Mouse (Mus musculus): ENCODE results near the gene Gucy2d. TPM values are rescaled to one million over a fixed set of nuclear protein-coding genes. Genes with fewer than 3 reads are reported as not detected.

Gucy2d gene
- 8.7 and 9.8 TPM in 2 replicates for polyA plus RNA-seq (2012; rRNA removed)

- TF ChIP-seq POLR2A (IDR thresholded peaks at IDR 0.05; ENCODE audit: control insufficient read depth, low read depth, low read length) (no peak), CTCF (IDR thresholded peaks at IDR 0.05; ENCODE audit: control insufficient read depth, insufficient read depth, insufficient replicate concordance, low read depth, low read length) (no peak)
- no peaks in the 10 kb centered on the region for H3K4me1 ChIP-seq (ENCODE audit: control insufficient read depth, insufficient read depth, low read length)
- H3K4me3 ChIP-seq (ENCODE audit: control insufficient read depth, low read depth, low read length), result no peak within 1 kb of the TSS
- H3K27me3 ChIP-seq (ENCODE audit: control insufficient read depth, insufficient read depth, low read length), result no peaks in the 10 kb centered on the region
- no peak within 1 kb of the TSS for H3K27ac ChIP-seq (ENCODE audit: control insufficient read depth, insufficient read depth, low read depth, low read length)
- H3K36me3 ChIP-seq (ENCODE audit: control insufficient read depth, insufficient read depth, low read length), result no peaks in the 10 kb centered on the region
These were observed at the start of gene Gucy2d for GRCm38 (mm10) chr7:98439956-98440466. TSS of gene Gucy2d (plus strand) at chr7:98440416.

DNA sequence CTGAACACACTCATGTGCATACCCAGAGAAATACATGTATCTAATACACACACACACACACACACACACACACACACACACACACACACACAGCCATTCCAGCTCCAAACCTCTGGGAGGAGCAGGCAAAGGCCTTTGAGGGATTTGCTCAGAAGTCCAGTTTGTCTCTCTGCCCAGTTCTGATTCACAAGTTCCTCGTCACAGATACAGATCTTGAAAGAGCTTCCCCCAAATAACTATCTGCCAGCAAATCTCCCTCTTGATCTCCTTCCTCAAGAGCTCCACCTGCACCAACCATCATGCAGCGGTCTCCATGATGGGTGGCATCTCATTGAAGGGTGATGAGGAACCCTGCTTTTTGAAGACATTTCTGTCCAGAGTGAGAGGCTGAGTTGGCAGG is 49.7 kb upstream of the Gucy2d start:
- Histone ChIP-seq H3K4me3 (ENCODE audit: control insufficient read depth, low read depth, low read length) (no peak overlapping the region), H3K4me1 (ENCODE audit: control insufficient read depth, insufficient read depth, low read length) (no peaks in the 10 kb centered on the region; the same call in 1 of the 2 replicates), H3K36me3 (ENCODE audit: control insufficient read depth, insufficient read depth, low read length) (no peaks in the 10 kb centered on the region), H3K27me3 (ENCODE audit: control insufficient read depth, insufficient read depth, low read length) (no peaks in the 10 kb centered on the region), H3K27ac (ENCODE audit: control insufficient read depth, insufficient read depth, low read depth, low read length) (no peak overlapping the region)
- TF ChIP-seq POLR2A (IDR thresholded peaks at IDR 0.05; ENCODE audit: control insufficient read depth, low read depth, low read length) (no peak), CTCF (IDR thresholded peaks at IDR 0.05; ENCODE audit: control insufficient read depth, insufficient read depth, insufficient replicate concordance, low read depth, low read length) (no peak)

DNA sequence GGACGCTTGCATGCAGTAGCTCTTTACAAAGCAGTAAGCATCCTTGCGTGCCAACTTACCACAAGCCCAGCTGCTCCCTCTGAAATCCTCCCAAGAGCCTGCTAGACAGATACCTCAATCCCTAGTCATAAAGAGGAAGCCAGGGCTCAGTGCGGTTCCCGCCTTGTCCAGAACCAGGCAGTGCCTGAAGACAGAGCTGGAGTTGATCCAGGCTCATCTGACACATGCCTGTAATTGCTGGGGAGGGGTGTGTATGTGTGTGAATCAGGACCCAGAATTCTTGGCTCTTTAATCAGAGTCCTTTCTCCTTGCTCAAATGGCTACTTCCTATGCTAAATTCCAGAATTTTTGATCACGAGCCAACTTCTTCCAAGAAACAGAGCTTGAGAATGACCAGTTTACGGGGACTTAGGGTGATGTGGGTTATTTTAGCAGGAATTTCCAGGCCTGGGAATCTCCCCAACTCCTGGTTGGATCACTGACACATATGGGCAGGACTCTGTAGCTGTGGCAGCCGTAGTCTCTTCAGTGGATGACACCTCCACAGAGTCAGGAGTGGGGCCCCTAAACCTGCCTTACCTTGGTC is 48.8 kb upstream of the Gucy2d start:
- TF ChIP-seq POLR2A (IDR thresholded peaks at IDR 0.05; ENCODE audit: control insufficient read depth, low read depth, low read length) (no peak), CTCF (IDR thresholded peaks at IDR 0.05; ENCODE audit: control insufficient read depth, insufficient read depth, insufficient replicate concordance, low read depth, low read length) (no peak)
- no peak overlapping the region for H3K4me3 ChIP-seq (ENCODE audit: control insufficient read depth, low read depth, low read length)
- H3K36me3 ChIP-seq (ENCODE audit: control insufficient read depth, insufficient read depth, low read length), result no peaks in the 10 kb centered on the region

GRCm38 (mm10) chr7:98392466-98393201 is 47.6 kb upstream of the Gucy2d start:
- H3K4me3 ChIP-seq (ENCODE audit: control insufficient read depth, low read depth, low read length), result no peak overlapping the region
- H3K27me3 ChIP-seq (ENCODE audit: control insufficient read depth, insufficient read depth, low read length), result no peaks in the 10 kb centered on the region
- TF ChIP-seq POLR2A (IDR thresholded peaks at IDR 0.05; ENCODE audit: control insufficient read depth, low read depth, low read length), result no peak
- no peak for TF ChIP-seq CTCF (IDR thresholded peaks at IDR 0.05; ENCODE audit: control insufficient read depth, insufficient read depth, insufficient replicate concordance, low read depth, low read length)
- no peaks in the 10 kb centered on the region for H3K36me3 ChIP-seq (ENCODE audit: control insufficient read depth, insufficient read depth, low read length)
- no peak overlapping the region for H3K27ac ChIP-seq (ENCODE audit: control insufficient read depth, insufficient read depth, low read depth, low read length)
- H3K4me1 ChIP-seq (ENCODE audit: control insufficient read depth, insufficient read depth, low read length), result no peaks in the 10 kb centered on the region; the same call in 1 of the 2 replicates

More for the DNA sequence above, 48.8 kb upstream of the Gucy2d start:
- Histone ChIP-seq H3K27ac (ENCODE audit: control insufficient read depth, insufficient read depth, low read depth, low read length) (no peak overlapping the region), H3K4me1 (ENCODE audit: control insufficient read depth, insufficient read depth, low read length) (no peaks in the 10 kb centered on the region; the same call in 1 of the 2 replicates), H3K27me3 (ENCODE audit: control insufficient read depth, insufficient read depth, low read length) (no peaks in the 10 kb centered on the region)

DNA sequence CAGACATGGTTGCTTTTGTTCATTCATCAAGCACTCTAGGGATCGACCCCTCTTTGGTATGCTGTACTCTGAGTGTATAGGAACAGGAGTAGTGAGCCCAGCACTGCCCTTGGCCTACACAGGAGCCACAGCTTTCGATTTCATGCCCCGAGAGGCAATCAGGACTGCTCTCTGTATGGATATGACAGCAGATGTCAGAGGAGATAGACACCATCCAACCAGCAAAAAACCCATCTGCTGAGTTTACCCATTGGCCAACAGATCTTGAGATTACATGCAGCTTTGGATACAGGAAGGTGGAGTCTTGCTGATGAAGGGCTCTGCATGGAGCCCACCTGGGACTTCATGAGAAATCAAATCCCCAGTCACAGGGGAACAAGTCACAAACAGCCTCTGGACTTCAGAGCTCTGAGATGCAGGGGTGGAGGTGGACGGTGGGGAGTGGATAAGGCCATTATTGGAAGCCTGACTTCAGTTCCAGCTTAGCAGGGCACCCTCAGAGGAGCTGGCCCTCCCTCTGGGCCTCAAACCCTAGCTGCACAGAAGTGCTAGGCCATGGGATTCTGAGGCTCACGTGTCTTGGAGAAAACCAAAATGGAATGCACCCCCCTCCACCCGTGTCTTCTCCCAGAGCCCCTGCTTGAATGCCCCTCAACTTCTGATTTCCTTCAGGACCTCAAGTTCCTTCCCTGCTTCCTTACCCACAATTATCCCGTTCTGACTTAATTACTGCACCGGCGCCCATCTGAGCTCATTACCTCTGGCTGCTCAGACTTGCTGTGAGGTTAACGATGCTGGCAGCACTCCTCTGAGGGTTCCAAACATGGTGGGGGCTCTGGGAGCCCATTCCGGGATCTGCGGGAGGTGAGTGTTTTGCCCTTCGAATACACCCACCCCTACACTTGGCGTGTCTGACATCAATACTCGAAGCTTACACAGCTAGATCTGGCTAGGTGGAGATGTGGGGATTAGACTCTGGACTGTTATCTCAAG is 37.3 kb upstream of the Gucy2d start:
- H3K4me3 ChIP-seq (ENCODE audit: control insufficient read depth, low read depth, low read length), result no peak overlapping the region
- H3K27me3 ChIP-seq (ENCODE audit: control insufficient read depth, insufficient read depth, low read length), result no peaks in the 10 kb centered on the region
- no peak overlapping the region for H3K27ac ChIP-seq (ENCODE audit: control insufficient read depth, insufficient read depth, low read depth, low read length)
- H3K4me1 ChIP-seq (ENCODE audit: control insufficient read depth, insufficient read depth, low read length), result no peaks in the 10 kb centered on the region
- no peaks in the 10 kb centered on the region for H3K36me3 ChIP-seq (ENCODE audit: control insufficient read depth, insufficient read depth, low read length)
- TF ChIP-seq CTCF (IDR thresholded peaks at IDR 0.05; ENCODE audit: control insufficient read depth, insufficient read depth, insufficient replicate concordance, low read depth, low read length) (no peak), POLR2A (IDR thresholded peaks at IDR 0.05; ENCODE audit: control insufficient read depth, low read depth, low read length) (no peak)

DNA sequence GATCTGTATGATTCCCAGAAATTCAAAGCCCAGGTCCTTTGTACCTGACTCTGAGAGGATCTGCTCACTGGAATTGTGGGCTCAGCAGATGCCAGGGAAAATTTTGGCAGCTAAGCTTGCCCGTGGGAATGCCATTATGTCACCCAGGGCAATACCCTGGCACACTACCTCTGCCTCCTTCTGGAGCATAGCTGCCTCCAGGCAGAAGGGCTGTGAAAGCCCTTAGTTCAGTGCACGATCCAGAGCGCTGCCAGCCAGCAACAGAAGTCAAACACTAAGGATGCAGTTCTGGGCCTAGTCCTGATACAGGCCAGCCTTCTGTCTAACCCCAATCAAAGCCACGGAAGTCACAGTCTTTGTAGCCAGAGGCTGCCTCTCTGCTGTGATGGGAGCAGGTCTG is 36.2 kb upstream of the Gucy2d start:
- no peak overlapping the region for H3K27ac ChIP-seq (ENCODE audit: control insufficient read depth, insufficient read depth, low read depth, low read length)
- no peaks in the 10 kb centered on the region for H3K4me1 ChIP-seq (ENCODE audit: control insufficient read depth, insufficient read depth, low read length)

More for the DNA sequence above, 36.2 kb upstream of the Gucy2d start:
- Histone ChIP-seq H3K4me3 (ENCODE audit: control insufficient read depth, low read depth, low read length) (no peak overlapping the region), H3K36me3 (ENCODE audit: control insufficient read depth, insufficient read depth, low read length) (no peaks in the 10 kb centered on the region), H3K27me3 (ENCODE audit: control insufficient read depth, insufficient read depth, low read length) (no peaks in the 10 kb centered on the region)
- TF ChIP-seq CTCF (IDR thresholded peaks at IDR 0.05; ENCODE audit: control insufficient read depth, insufficient read depth, insufficient replicate concordance, low read depth, low read length), result no peak
- TF ChIP-seq POLR2A (IDR thresholded peaks at IDR 0.05; ENCODE audit: control insufficient read depth, low read depth, low read length), result no peak
